Mouse (Mus musculus) frontal cortex, adult (tissue): ENCODE results near the gene Slc9a1.
A peak's percentile ranks its signal among the peaks of the same experiment; 100 is the strongest.

Experiments
- ATAC-seq: cut with Nextera tagmentation; 2 replicates; pipeline ENCODE4 v1.9.2; 2017; ENCODE audit warnings: mild to moderate bottlenecking, moderate library complexity, mixed read lengths; ENCODE audit not compliant: low TSS enrichment

Gene Slc9a1

GRCm38 (mm10) chr4:133369553-133370297, at the start of gene Slc9a1:
Slc9a1 (plus strand) TSS chr4:133369706.
- ATAC-seq: peak; percentile 87

- no peak for ATAC-seq
Observed at GRCm38 (mm10) chr4:133328129-133328528, 41.4 kb upstream of the Slc9a1 start.

- ATAC-seq: no peak
Observed at GRCm38 (mm10) chr4:133330296-133330695, 39.2 kb upstream of the Slc9a1 start.

GRCm38 (mm10) chr4:133333306-133333705, 36.2 kb upstream of the Slc9a1 start:
- no peak for ATAC-seq

DNA sequence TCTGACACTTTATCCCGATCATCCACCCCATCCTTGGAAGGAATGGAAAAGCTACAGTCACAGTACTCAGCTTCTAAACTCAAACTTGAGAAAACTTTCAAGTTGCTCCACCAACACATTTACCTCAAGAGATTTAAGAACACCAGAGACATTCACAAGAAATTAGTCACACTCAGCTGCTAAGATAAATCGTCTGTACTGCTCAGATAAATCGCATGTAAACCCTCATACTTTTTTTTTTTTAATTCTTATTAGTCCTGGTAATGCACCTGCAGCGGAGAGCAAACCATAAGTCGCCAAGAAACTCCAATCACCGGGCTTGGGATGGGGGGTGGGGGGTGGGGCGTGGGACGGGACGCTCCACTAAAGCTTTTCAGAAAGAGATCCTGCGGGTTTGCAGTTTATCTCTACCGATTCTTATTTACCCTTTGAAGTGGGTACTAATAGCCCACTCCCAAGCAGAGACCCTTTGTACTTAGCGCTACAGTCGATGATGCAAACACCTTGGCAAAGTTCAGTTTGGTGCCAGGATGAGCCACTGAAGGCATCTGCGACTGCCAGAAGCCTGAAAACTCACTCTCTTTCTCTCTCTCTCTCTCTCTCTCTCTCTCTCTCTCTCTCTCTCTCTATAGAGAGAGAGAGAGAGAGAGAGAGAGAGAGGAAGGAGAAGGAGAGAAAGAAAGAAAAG, 31.5 kb upstream of the Slc9a1 start:
- ATAC-seq: no peak

DNA sequence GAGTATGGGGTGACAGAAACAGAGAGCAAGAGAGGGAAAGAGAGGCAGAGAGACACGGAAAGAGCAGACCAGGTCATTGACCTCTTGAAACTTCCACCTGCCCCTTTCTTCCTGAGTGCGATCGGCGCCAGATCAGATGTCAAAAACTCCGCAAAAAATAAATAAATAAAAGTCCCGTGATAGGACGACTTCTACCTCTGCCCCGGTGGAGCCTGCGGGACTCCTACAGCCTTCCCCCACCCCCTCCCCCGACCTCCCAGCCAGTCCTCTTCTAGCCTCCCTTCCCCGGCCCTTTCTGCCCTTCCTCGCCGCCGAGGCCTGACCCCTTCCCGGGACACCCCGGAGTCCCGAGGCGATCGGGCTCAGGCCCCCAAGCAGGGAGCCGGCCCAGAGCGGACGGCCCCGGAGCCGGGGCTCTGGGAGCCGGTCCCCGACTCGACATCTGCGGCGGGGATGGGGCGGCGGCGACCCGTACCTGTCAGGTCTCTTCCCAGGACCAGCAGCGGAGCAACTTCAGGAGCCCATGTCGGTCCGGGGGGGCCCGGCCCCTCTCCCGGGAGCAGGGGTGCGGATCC, 30.9 kb upstream of the Slc9a1 start:
- ATAC-seq: no peak; the same call in none of the 2 replicates

- peak; percentile 98 for ATAC-seq
Observed at GRCm38 (mm10) chr4:133339148-133339749, 30.3 kb upstream of the Slc9a1 start.

DNA sequence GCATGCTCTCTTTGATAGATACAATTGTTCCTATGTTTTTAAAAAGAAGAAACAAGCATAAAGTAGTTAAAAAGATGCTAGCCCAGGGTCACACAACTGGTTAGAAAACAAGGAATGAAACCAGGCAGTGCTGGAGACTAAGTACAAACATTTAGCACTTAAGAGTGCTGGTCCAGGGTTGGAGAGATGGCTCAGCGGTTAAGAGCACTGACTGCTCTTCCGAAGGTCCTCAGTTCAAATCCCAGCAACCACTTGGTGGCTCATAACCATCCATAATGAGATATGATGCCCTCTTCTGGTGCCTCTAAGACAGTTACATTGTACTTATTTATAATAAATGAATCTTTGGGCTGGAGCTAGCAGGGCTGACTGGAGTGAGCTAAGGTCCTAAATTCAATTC, 29.3 kb upstream of the Slc9a1 start:
- ATAC-seq: no peak

- ATAC-seq: no peak
Observed at GRCm38 (mm10) chr4:133344112-133344511, 25.4 kb upstream of the Slc9a1 start.

GRCm38 (mm10) chr4:133345702-133346101, 23.8 kb upstream of the Slc9a1 start:
- no peak for ATAC-seq

DNA sequence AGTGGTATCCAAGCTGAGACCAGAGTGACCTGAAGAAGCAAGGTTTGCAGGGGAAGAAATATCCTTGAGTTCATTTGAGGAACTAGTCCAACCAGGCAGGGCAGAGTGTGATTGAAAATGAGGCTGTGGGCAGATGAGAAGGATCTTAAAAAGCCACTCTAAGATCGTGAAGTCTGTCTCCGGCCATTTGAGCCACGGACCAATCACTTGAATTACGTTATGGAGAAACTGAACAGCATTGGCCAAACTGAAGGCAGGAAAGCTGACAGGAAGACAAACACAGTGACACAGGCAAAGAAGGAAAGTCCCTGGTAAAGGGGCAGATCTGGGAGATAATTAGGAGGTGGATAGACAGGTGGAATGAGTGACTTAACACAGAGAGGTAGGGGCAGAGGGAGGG, 22.9 kb upstream of the Slc9a1 start:
- ATAC-seq: no peak

GRCm38 (mm10) chr4:133347624-133348023, 21.9 kb upstream of the Slc9a1 start:
- ATAC-seq: no peak

DNA sequence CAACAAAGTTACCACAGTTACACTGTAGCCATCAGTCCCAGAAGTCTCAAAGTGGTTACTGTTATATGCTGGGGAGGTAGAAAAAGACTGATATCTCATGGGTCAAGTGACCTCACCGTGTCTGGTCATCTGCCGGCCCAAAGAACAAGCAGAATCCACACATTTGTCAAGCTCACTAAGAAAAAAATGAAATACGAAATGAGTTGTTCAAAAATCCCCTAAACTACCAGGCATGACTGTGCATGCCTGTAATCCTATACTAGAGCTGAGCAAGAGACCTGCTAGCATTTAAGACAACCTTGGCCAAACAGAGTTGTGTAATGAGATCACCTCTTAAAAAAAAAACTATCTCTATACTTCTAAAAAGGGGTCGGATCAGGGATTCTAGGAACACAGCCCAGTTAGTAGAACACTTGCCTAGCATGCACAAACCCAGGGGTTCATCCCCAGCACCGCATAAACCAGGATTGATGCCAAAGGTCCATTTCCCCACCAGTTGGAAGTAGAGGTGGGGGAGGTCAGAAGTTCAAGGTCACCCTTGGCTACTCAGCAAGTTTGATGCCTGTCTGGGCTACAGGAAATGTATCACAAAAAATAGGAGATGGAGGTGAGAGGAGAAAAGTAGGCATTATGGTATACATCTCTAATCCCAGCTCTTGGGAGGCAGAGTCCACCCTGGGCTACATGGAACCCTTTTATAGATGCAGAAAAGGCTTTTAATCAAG, 21.3 kb upstream of the Slc9a1 start:
- no peak for ATAC-seq

- no peak for ATAC-seq
Observed at GRCm38 (mm10) chr4:133352797-133353196, 16.7 kb upstream of the Slc9a1 start.

GRCm38 (mm10) chr4:133353367-133354365, 15.8 kb upstream of the Slc9a1 start, which contains the start of gene Wdtc1:
Wdtc1 (minus strand) TSS chr4:133353481.
- no peak for ATAC-seq

- ATAC-seq: no peak
Observed at GRCm38 (mm10) chr4:133354641-133355040, 14.9 kb upstream of the Slc9a1 start.

GRCm38 (mm10) chr4:133370298-133371274, 1.1 kb downstream of the Slc9a1 start:
- ATAC-seq: no peak

- ATAC-seq: no peak
Observed at GRCm38 (mm10) chr4:133371621-133372277, 2.2 kb downstream of the Slc9a1 start.

DNA sequence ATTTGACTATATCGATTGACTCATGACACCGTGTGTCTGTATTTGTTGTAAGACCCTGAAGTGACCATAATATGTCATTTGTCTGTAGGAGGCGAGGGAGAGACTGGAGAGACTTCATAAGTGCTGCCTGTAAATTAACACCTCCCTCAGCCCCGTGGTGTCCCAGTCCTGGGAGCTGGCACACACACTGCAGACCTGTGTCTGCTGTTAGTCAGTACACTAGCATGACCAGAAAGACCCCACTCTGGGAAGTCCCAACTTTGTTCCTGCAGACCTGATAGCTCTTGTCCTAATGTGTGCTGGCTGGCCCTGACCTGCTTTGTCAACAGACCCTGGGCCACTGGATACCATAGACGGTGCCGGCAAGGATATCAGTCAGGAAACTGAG, 2.8 kb downstream of the Slc9a1 start:
- no peak for ATAC-seq
